Mouse (Mus musculus) CH12F3 (cell line): ENCODE data around the gene Akr1d1.

Experiments
- in situ Hi-C: fragments of 300-500 bp; cut with MboI; formaldehyde crosslinking; loops from 2 replicates; pipeline ENCODE4 v1.14.3; 2020; ENCODE audit warnings: low sequenced_read_pairs

The Akr1d1 gene

GRCm38 (mm10) chr6:37529940-37530339 is at the start of gene Akr1d1:
TSS of gene Akr1d1 (plus strand) at chr6:37530173.
- in situ Hi-C loops: no loop called here

- in situ Hi-C loops: no loop called here
These were observed 48.8 kb upstream of the Akr1d1 start for GRCm38 (mm10) chr6:37481147-37481546.

- in situ Hi-C loops: no loop called here
These were observed 46.7 kb upstream of the Akr1d1 start for GRCm38 (mm10) chr6:37483262-37483661.

- in situ Hi-C loops: no loop called here
These were observed 45.3 kb upstream of the Akr1d1 start for GRCm38 (mm10) chr6:37484588-37485070.

GRCm38 (mm10) chr6:37486502-37486901 is 43.5 kb upstream of the Akr1d1 start:
- in situ Hi-C loops: no loop called here

- in situ Hi-C loops: no loop called here
These were observed 37.7 kb upstream of the Akr1d1 start for GRCm38 (mm10) chr6:37492241-37492640.

- in situ Hi-C loops: no loop called here
These were observed 35.0 kb upstream of the Akr1d1 start for GRCm38 (mm10) chr6:37494957-37495356.

- in situ Hi-C loops: no loop called here
These were observed 33.1 kb upstream of the Akr1d1 start for GRCm38 (mm10) chr6:37496866-37497265.

- in situ Hi-C loops: no loop called here
These were observed 24.4 kb upstream of the Akr1d1 start for GRCm38 (mm10) chr6:37505588-37505987.

- in situ Hi-C loops: no loop called here
These were observed 23.0 kb upstream of the Akr1d1 start for GRCm38 (mm10) chr6:37506909-37507515.

- in situ Hi-C loops: no loop called here
These were observed 19.2 kb upstream of the Akr1d1 start for GRCm38 (mm10) chr6:37510786-37511185.

GRCm38 (mm10) chr6:37520631-37521375 is 9.2 kb upstream of the Akr1d1 start:
- in situ Hi-C loops: no loop called here

- in situ Hi-C loops: no loop called here
These were observed 2.1 kb downstream of the Akr1d1 start for GRCm38 (mm10) chr6:37532036-37532435.

GRCm38 (mm10) chr6:37536831-37537230 is 6.9 kb downstream of the Akr1d1 start:
- in situ Hi-C loops: no loop called here

GRCm38 (mm10) chr6:37537801-37538200 is 7.8 kb downstream of the Akr1d1 start:
- in situ Hi-C loops: no loop called here

- in situ Hi-C loops: no loop called here
These were observed 8.8 kb downstream of the Akr1d1 start for GRCm38 (mm10) chr6:37538792-37539191.

- in situ Hi-C loops: no loop called here
These were observed 9.4 kb downstream of the Akr1d1 start for GRCm38 (mm10) chr6:37539403-37539802.

- in situ Hi-C loops: no loop called here
These were observed 10.1 kb downstream of the Akr1d1 start for GRCm38 (mm10) chr6:37540113-37540512.

- in situ Hi-C loops: no loop called here
These were observed 11.2 kb downstream of the Akr1d1 start for GRCm38 (mm10) chr6:37541171-37541570.

- in situ Hi-C loops: no loop called here
These were observed 12.2 kb downstream of the Akr1d1 start for GRCm38 (mm10) chr6:37542145-37542544.

- in situ Hi-C loops: no loop called here
These were observed 22.8 kb downstream of the Akr1d1 start for GRCm38 (mm10) chr6:37552760-37553159.

- in situ Hi-C loops: no loop called here
These were observed 24.0 kb downstream of the Akr1d1 start for GRCm38 (mm10) chr6:37553926-37554325.
